Mouse (Mus musculus): ENCODE results near the gene Aip.
"Not testable (repeated sequence)": the region's sequence is repeated elsewhere in the genome, so short reads cannot be mapped to it uniquely, and the experiment has no call there.

Gene Aip

GRCm38 (mm10) chr19:4064501-4064900 lies 61.2 kb downstream of the Aip start:
- DNase-seq (ENCODE audit: low read depth, low spot score), result not testable (repeated sequence)

Measured in R1 (cell line).